Mouse (Mus musculus): ENCODE measurements at regions not wholly inside any gene's neighbourhood (a gene's known extent, or its start where the extent isn't known, plus 50 kb on each side); places are given as distances from the start of the nearest gene placed in this dataset.

DNA sequence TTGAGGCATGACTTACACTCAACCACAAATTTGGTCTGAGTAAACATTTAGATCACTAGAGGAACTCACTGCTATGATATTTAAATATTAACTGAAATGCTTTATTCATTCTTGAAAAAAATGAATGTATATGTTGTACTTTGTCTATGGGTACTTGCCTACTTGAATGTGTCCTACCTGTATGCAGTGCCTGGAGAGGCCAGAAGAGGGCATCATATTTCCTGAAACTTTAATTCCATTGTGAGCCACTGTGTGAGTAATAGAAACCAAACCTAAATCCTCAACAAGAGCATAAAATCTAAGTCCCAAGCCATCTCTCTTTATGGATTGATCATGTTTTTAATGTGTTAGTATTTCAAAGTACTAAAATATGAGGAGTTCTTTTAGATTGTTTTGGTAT lies 1252.4 kb upstream of the Lrrtm3 start:
- TF ChIP-seq CTCF (IDR thresholded peaks at IDR 0.05; ENCODE audit: borderline replicate concordance, extremely low read depth, insufficient read depth, insufficient read length) = no peak
- TF ChIP-seq POLR2A (IDR thresholded peaks at IDR 0.05; ENCODE audit: borderline replicate concordance, extremely low read depth, insufficient read depth, insufficient read length, poor library complexity, severe bottlenecking) = no peak
- no peak for DNase-seq (ENCODE audit: low read depth)

DNA sequence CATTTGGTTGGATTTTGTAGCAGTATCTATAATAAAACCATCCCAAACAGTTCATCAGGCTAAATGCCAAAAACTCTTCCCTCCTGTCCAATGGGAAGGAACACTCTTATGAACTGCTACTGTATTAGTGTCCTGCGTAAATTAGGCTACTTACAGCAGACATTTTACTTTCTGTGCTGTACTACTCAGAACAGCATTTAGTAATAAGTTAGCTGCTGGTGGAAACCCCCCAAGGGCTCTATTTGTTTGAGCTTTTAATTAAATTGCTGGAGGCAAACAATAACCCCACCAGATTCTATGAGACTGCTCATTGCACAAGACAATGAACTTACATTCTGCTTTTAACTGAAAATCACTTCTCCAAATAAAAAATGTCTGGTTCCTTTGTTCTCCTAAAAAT lies 1240.3 kb upstream of the Lrrtm3 start:
- TF ChIP-seq POLR2A (IDR thresholded peaks at IDR 0.05; ENCODE audit: borderline replicate concordance, extremely low read depth, insufficient read depth, insufficient read length, poor library complexity, severe bottlenecking) (no peak), CTCF (IDR thresholded peaks at IDR 0.05; ENCODE audit: borderline replicate concordance, extremely low read depth, insufficient read depth, insufficient read length) (no peak)
- DNase-seq (ENCODE audit: low read depth) = peak; percentile 35

DNA sequence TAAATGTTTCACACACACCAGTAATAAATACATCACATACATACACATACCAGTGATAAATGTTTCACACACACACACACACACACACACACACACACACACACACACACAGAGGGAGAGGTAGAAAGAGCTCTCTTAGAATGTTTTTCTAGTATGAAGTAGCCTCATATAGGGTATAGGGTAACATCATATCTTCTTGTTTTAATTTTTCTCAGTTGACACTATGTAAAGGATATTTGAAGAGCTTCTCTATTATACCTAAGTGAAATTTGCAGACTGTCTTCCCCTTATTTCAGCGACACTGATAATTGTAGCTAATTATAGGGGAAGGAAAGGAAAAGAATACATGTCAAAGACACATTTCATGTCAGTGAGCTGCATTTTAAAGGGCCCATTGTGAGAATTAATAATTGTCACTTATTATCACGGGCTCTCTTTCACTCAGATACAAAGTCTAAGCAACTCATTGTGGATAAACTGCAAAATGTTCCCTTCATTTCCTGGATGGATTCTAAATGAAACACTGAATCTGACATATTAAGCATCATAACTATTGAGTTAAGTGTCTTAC lies 1234.8 kb upstream of the Lrrtm3 start:
- peak; percentile 54 for DNase-seq (ENCODE audit: low read depth)
- TF ChIP-seq CTCF (IDR thresholded peaks at IDR 0.05; ENCODE audit: borderline replicate concordance, extremely low read depth, insufficient read depth, insufficient read length) (no peak), POLR2A (IDR thresholded peaks at IDR 0.05; ENCODE audit: borderline replicate concordance, extremely low read depth, insufficient read depth, insufficient read length, poor library complexity, severe bottlenecking) (no peak)

DNA sequence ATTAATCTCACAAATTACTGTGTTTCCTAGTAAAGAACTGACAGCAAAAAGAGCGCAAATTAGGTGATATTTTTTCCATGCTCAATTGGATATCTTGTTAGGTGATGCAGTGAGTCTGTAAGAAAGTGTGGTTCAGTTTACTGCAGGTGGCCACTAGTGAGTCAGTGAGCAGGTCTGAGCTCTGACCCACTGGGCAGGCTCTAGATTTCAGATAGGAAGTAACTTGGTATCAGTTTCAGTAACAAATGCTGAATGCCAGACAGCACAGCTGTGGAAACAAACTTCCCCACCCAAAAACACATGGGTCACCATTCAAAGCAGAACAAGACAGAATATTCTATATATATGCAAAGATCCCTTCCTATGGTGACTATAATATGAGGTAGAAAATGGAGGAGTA lies 1208.2 kb upstream of the Lrrtm3 start:
- DNase-seq (ENCODE audit: low read depth) = no peak

More for the DNA sequence above, 1208.2 kb upstream of the Lrrtm3 start:
- TF ChIP-seq CTCF (IDR thresholded peaks at IDR 0.05; ENCODE audit: borderline replicate concordance, extremely low read depth, insufficient read depth, insufficient read length) (no peak), POLR2A (IDR thresholded peaks at IDR 0.05; ENCODE audit: borderline replicate concordance, extremely low read depth, insufficient read depth, insufficient read length, poor library complexity, severe bottlenecking) (no peak)

Measured in brain, embryonic 14.5 days (tissue).